Mouse (Mus musculus) CH12.LX (cell line): Measurements from ENCODE around the gene Tuba8. TPM values are rescaled to one million over a fixed set of nuclear protein-coding genes. Genes with fewer than 3 reads are reported as not detected.

Experiments
- DNase-seq: peaks from one replicate; pipeline ENCODE4 v3.0.0-alpha.2; 2013; ENCODE audit errors: extremely low read depth
- H3K27ac ChIP-seq: 2 replicates; pipeline ENCODE4 v1.5.1; 2012; ENCODE audit warnings: low read depth, mild to moderate bottlenecking, control low read depth, moderate library complexity; ENCODE audit not compliant: insufficient read depth
- H3K27me3 ChIP-seq: replicated peaks from 2 replicates; pipeline ENCODE3; 2012; ENCODE audit warnings: inconsistent platforms
- H3K36me3 ChIP-seq, 2 experiments: replicated peaks in 1 of 2; 2 replicates each; pipeline versions ENCODE3 to v1.6.1; 2012; ENCODE audit warnings: inconsistent platforms in 1 of 2, low read length in 1 of 2, mild to moderate bottlenecking in 1 of 2, mixed read lengths in 1 of 2, moderate library complexity in 1 of 2; ENCODE audit not compliant: control insufficient read depth in 1 of 2, insufficient read depth in 1 of 2
- H3K4me1 ChIP-seq, 2 experiments: 2 replicates each; pipeline ENCODE4 v1.6.1; 2012; ENCODE audit warnings: inconsistent platforms in 1 of 2, moderate library complexity in 1 of 2; ENCODE audit not compliant: insufficient read depth in 2 of 2, control insufficient read depth in 1 of 2
- H3K4me2 ChIP-seq: 2 replicates; pipeline ENCODE4 v1.6.1; 2012; ENCODE audit warnings: low read depth, mild to moderate bottlenecking, control low read depth; ENCODE audit not compliant: poor library complexity, insufficient read depth, severe bottlenecking
- H3K4me3 ChIP-seq, 3 experiments: fragments of 150-350 bp in 1 of 3; sonication (generic) in 1 of 3; replicated peaks in 1 of 3; 2 replicates each; pipeline versions ENCODE3 to v1.5.1; 2011 to 2012; ENCODE audit warnings: low read depth in 2 of 3, low read length in 2 of 3, mild to moderate bottlenecking in 2 of 3, moderate library complexity in 2 of 3, control low read depth in 1 of 3, improper control_type of control experiment in 1 of 3, inconsistent platforms in 1 of 3, mixed read lengths in 1 of 3; ENCODE audit not compliant: poor library complexity in 1 of 3
- H3K79me2 ChIP-seq: replicated peaks from 2 replicates; pipeline ENCODE4 v1.6.1; 2012; ENCODE audit warnings: mild to moderate bottlenecking, moderate library complexity; ENCODE audit not compliant: control insufficient read depth, poor library complexity, insufficient read depth, severe bottlenecking; ENCODE audit errors: extremely low read depth
- H3K9ac ChIP-seq: 2 replicates; pipeline ENCODE4 v1.6.1; 2012; ENCODE audit warnings: low read depth, mild to moderate bottlenecking, control low read depth, moderate library complexity; ENCODE audit not compliant: insufficient read depth
- H3K9me3 ChIP-seq: replicated peaks from 2 replicates; pipeline ENCODE3; 2012; ENCODE audit warnings: low read length, inconsistent platforms, mixed read lengths
- BHLHE40 ChIP-seq: IDR thresholded peaks from 2 replicates; pipeline ENCODE4 v1.6.1; 2011; ENCODE audit warnings: mild to moderate bottlenecking, low read depth, low read length, improper control_type of control experiment
- CTCF ChIP-seq, 2 experiments: IDR thresholded peaks in 1 of 2; conservative IDR thresholded peaks in 1 of 2; 2 replicates each; pipeline ENCODE4 v1.5.1; 2011 to 2012; ENCODE audit warnings: low read depth in 2 of 2, low read length in 2 of 2, improper control_type of control experiment in 1 of 2, inconsistent platforms in 1 of 2, mild to moderate bottlenecking in 1 of 2, moderate library complexity in 1 of 2
- E2F4 ChIP-seq: IDR thresholded peaks from 2 replicates; pipeline ENCODE4 v1.6.1; 2011; ENCODE audit warnings: low read depth, low read length, improper control_type of control experiment; ENCODE audit not compliant: insufficient replicate concordance
- ELF1 ChIP-seq: IDR thresholded peaks from 2 replicates; pipeline ENCODE4 v1.6.1; 2014; ENCODE audit warnings: low read depth, mild to moderate bottlenecking, inconsistent platforms, low read length, improper control_type of control experiment
- GABPA ChIP-seq: IDR thresholded peaks from 2 replicates; pipeline ENCODE4 v1.6.1; 2012; ENCODE audit warnings: low read depth, low read length, improper control_type of control experiment, inconsistent platforms; ENCODE audit not compliant: insufficient replicate concordance
- IRF4 ChIP-seq: IDR thresholded peaks from 2 replicates; pipeline ENCODE4 v1.6.1; 2014; ENCODE audit warnings: low read depth, mild to moderate bottlenecking, inconsistent platforms, low read length, improper control_type of control experiment
- MAFK ChIP-seq: IDR thresholded peaks from 2 replicates; pipeline ENCODE4 v1.6.1; 2011; ENCODE audit warnings: low read length, improper control_type of control experiment; ENCODE audit not compliant: insufficient replicate concordance
- MAX ChIP-seq: IDR thresholded peaks from 2 replicates; pipeline ENCODE4 v1.6.1; 2011; ENCODE audit warnings: low read length, improper control_type of control experiment
- MAZ ChIP-seq: IDR thresholded peaks from 2 replicates; pipeline ENCODE4 v1.6.1; 2012; ENCODE audit warnings: low read depth, mild to moderate bottlenecking, inconsistent platforms, low read length, improper control_type of control experiment, moderate library complexity
- MYC ChIP-seq: IDR thresholded peaks from 2 replicates; pipeline ENCODE4 v1.6.1; 2011; ENCODE audit warnings: low read depth, mild to moderate bottlenecking, improper control_type of control experiment, low read length
- NRF1 ChIP-seq: IDR thresholded peaks from 2 replicates; pipeline ENCODE4 v1.6.1; 2014; ENCODE audit warnings: low read depth, mild to moderate bottlenecking, inconsistent platforms, low read length, improper control_type of control experiment, moderate library complexity
- PAX5 ChIP-seq: IDR thresholded peaks from 2 replicates; pipeline ENCODE4 v1.6.1; 2012; ENCODE audit warnings: low read length, inconsistent platforms, mixed read lengths
- POLR2AphosphoS2 ChIP-seq: IDR thresholded peaks from 2 replicates; pipeline ENCODE4 v1.6.1; 2011; ENCODE audit warnings: low read depth, low read length, improper control_type of control experiment
- RAD21 ChIP-seq: IDR thresholded peaks from 2 replicates; pipeline ENCODE4 v1.6.1; 2011; ENCODE audit warnings: low read depth, mild to moderate bottlenecking, low read length, improper control_type of control experiment, moderate library complexity
- RCOR1 ChIP-seq: conservative IDR thresholded peaks from 2 replicates; pipeline ENCODE4 v1.6.1; 2012; ENCODE audit warnings: low read depth, mild to moderate bottlenecking, inconsistent platforms, low read length, improper control_type of control experiment
- USF1 ChIP-seq: IDR thresholded peaks from 2 replicates; pipeline ENCODE4 v1.6.1; 2014; ENCODE audit warnings: low read depth, mild to moderate bottlenecking, inconsistent platforms, low read length, improper control_type of control experiment
- USF2 ChIP-seq: conservative IDR thresholded peaks from 2 replicates; pipeline ENCODE4 v1.6.1; 2011; ENCODE audit warnings: low read depth, low read length, improper control_type of control experiment
- ZMIZ1 ChIP-seq: IDR thresholded peaks from 2 replicates; pipeline ENCODE4 v1.6.1; 2012; ENCODE audit warnings: low read depth, mild to moderate bottlenecking, inconsistent platforms, low read length, improper control_type of control experiment
- dilution Hi-C: fragments of 300-500 bp; cut with MboI; formaldehyde crosslinking; loops from 2 replicates; pipeline ENCODE4 v1.14.3; 2020; ENCODE audit warnings: low sequenced_read_pairs; ENCODE audit not compliant: extremely low pct_unique_long_range_greater_than_20kb, extremely low pct_ligation_motif_present
- in situ Hi-C: fragments of 300-500 bp; cut with MboI; formaldehyde crosslinking; loops from 3 replicates; pipeline ENCODE4 v1.14.3; 2019; ENCODE audit warnings: low sequenced_read_pairs, low pct_ligation_motif_present, low pct_unique_long_range_greater_than_20kb, mixed read lengths
- polyA plus RNA-seq: library from polyadenylated mRNA; unstranded; fragments of >175 nt; gene quantifications from 2 replicates; pipeline ENCODE4 v1.2.1, GENCODE M21; 2012; ENCODE audit warnings: low read depth; ENCODE audit not compliant: insufficient read length
- total RNA-seq, 2 experiments: library from RNA; depleted of rRNA; stranded (reverse); fragments of 300-350 nt in 1 of 2; fragments of >200 nt in 1 of 2; gene quantifications; 2 replicates each; pipeline ENCODE4 v1.2.3; 2012 to 2014

The Tuba8 gene
- total and polyA plus RNA-seq, 3 experiments = not detected

- H3K79me2 ChIP-seq = no peaks in the 10 kb centered on the region
- no peaks in the 10 kb centered on the region for H3K36me3 ChIP-seq
- H3K9ac ChIP-seq = no peak overlapping the region
- H3K4me3 ChIP-seq = no peak overlapping the region
- H3K9me3 ChIP-seq = no peaks in the 10 kb centered on the region
- TF ChIP-seq USF1 (no peak), MAZ (no peak), ELF1 (no peak), MAX (no peak), E2F4 (no peak), GABPA (no peak), CTCF (conservative IDR thresholded peaks at IDR 0.05 in 1 of 2, IDR thresholded peaks at IDR 0.05 in 1 of 2; ENCODE audit: low read depth in 2 of 2, low read length in 2 of 2) (no peak), MYC (no peak), NRF1 (no peak)
- H3K4me1 ChIP-seq = peaks cover 0 to 16% of the 10 kb centered on the region in 2 experiments; a peak in 2 of 4 replicates
- in situ Hi-C loops = loop anchor here (5.0 kb wide), 1 partner anchor 45 kb away; no protein-coding TSS in a partner anchor
- dilution Hi-C loops = no loop called here
- no peak overlapping the region for H3K4me2 ChIP-seq
- peaks cover 2% of the 10 kb centered on the region for H3K27me3 ChIP-seq
- no peak for DNase-seq
- no peak overlapping the region for H3K27ac ChIP-seq
These were observed 22.2 kb downstream of the Tuba8 start for GRCm38 (mm10) chr6:121232652-121233051.

DNA sequence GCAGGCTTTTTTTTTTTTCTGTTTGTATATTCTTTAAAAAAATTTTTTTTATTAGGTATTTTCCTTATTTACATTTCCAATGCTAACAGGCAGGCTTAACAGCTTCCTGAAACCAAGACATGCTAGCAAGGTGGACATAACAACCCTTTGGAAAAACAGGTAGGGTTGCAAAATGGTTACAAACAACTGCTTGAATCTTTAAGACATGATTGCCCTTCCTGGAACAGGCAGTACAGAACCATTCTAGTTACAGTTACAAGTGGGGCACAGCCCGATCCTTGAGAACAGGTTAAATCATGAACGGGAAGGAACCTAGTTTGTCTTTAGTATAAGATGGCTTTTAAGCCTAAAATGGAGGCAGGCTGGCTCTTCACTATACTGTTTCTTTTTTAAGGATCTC is 25.9 kb downstream of the Tuba8 start:
- no peak for DNase-seq
- no peak overlapping the region for H3K4me3 ChIP-seq
- H3K9me3 ChIP-seq = no peaks in the 10 kb centered on the region
- no peaks in the 10 kb centered on the region for H3K4me1 ChIP-seq
- H3K79me2 ChIP-seq = no peaks in the 10 kb centered on the region
- dilution Hi-C loops = no loop called here
- TF ChIP-seq RAD21 (no peak), POLR2AphosphoS2 (no peak), BHLHE40 (no peak)
- H3K9ac ChIP-seq = no peak overlapping the region
- H3K36me3 ChIP-seq = no peaks in the 10 kb centered on the region
- in situ Hi-C loops = no loop called here
- no peak overlapping the region for H3K4me2 ChIP-seq
- H3K27me3 ChIP-seq = peaks cover 2% of the 10 kb centered on the region
- no peak overlapping the region for H3K27ac ChIP-seq

GRCm38 (mm10) chr6:121238209-121238608 is 27.7 kb downstream of the Tuba8 start:
- H3K9me3 ChIP-seq = no peaks in the 10 kb centered on the region
- no peak overlapping the region for H3K4me3 ChIP-seq
- TF ChIP-seq USF1 (no peak), USF2 (no peak), E2F4 (no peak), MYC (no peak), POLR2AphosphoS2 (no peak), MAFK (no peak), IRF4 (no peak), PAX5 (no peak), ZMIZ1 (no peak), RCOR1 (no peak)
- H3K27me3 ChIP-seq = peaks cover 3% of the 10 kb centered on the region
- H3K27ac ChIP-seq = no peak overlapping the region
- in situ Hi-C loops (no loop called here), dilution Hi-C loops (no loop called here)
- H3K4me2 ChIP-seq = no peak overlapping the region
- no peaks in the 10 kb centered on the region for H3K36me3 ChIP-seq
- no peaks in the 10 kb centered on the region for H3K79me2 ChIP-seq
- H3K4me1 ChIP-seq = peaks cover 3 to 5% of the 10 kb centered on the region in 2 experiments; a peak in 3 of 4 replicates
- no peak for DNase-seq
- no peak overlapping the region for H3K9ac ChIP-seq
